Mouse (Mus musculus) effector memory CD4-positive, alpha-beta T cell, adult 7 months (primary cell): ENCODE measurements around the gene Klra7. TPM values are rescaled to one million over a fixed set of nuclear protein-coding genes. Genes with fewer than 3 reads are reported as not detected.

Experiments used
- polyA plus RNA-seq: library from polyadenylated mRNA; unstranded; fragments of 100-300 nt; shearing (Covaris generic); gene quantifications from one replicate; pipeline ENCODE4 v1.2.1, GENCODE M21; 2017

Klra7 gene
- polyA plus RNA-seq: not detected

DNA sequence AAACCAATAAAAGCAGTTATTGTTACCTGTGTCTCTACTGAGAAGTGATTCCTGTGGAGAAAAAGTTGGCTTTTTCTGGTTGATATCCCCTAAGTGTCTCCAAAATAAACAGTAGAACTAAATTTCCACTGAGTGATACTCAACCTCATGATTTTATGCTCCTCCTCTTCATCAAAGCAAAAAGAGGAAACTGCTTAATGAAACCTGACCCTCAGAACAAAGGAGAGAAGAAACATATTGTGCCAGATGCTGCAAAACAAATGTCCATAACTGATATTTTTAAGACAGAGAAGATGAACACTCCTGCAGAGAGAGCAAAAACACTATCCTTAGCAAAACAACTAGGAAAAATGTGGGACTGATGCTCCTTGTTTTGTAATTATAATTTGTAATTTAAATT lies at the start of gene Klra7:
TSS of gene Klra7 (minus strand) at position 101 of the 400 bp plus-strand sequence.

DNA sequence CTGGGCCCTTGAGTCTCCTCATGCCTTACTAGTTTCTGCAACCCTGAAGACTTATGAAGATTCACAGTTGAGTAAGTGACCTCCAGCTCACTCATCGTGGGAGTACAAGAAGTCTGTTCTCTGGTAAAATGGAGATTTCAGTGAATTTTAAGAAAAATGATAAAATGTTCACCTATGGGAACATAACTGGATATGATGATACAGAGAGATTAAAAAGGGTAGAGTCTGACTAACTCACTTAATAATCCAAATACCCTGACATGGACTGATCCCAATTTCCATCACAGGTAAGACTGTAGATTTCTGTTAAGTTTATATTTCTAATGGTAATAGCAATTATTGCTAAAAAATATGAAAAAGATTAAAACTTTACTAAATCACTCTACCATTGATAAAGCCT lies 48.7 kb upstream of the Klra7 start, which contains the start of gene Klra10:
TSS of gene Klra10 (minus strand) at position 101 of the 400 bp plus-strand sequence.

DNA sequence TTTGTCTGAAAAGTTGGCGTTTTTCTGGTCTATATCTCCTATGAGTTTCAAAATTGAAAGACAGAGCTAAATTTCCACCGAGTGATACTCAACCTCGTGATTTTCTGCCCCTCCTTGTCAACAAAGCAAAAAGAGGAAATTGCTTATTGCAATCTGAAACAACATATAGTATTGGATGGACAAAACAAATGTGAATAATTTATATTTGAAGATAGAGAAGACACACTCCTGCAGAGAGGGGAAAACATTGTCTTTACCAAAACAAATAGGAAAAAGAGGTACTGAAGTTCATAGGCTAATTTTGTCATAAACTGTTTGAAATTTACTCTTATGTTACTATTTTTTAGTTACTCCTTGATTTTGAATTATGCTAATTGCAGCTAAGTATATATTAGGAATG lies 40.1 kb downstream of the Klra7 start, which contains the start of gene Klra9:
TSS of gene Klra9 (minus strand) at position 101 of the 400 bp plus-strand sequence.

Other genes with a start within 250 kb of the Klra7 start
- gene Klra6, start 206.4 kb downstream of the Klra7 start, polyA plus RNA-seq: not detected
- gene Klra4, start 166.1 kb downstream of the Klra7 start, polyA plus RNA-seq: not detected
- gene Klra8, start 103.4 kb downstream of the Klra7 start, polyA plus RNA-seq: not detected
- gene Klra9, start 40.2 kb downstream of the Klra7 start, polyA plus RNA-seq: not detected
- not detected for gene Klra10, start 48.6 kb upstream of the Klra7 start, polyA plus RNA-seq
- not detected for gene Klra3, start 104.3 kb upstream of the Klra7 start, polyA plus RNA-seq
- not detected for gene Klra1, start 153.6 kb upstream of the Klra7 start, polyA plus RNA-seq